Mouse (Mus musculus) thymus, adult 18-20 months (tissue): ENCODE data around the gene S1pr2.
"Not testable (repeated sequence)": the region's sequence is repeated elsewhere in the genome, so short reads cannot be mapped to it uniquely, and the experiment has no call there.

ENCODE experiments used
- DNase-seq, 2 experiments: peaks; one replicate each; pipeline ENCODE4 v3.0.0; 2022; ENCODE audit warnings: mixed read lengths in 2 of 2

Gene S1pr2

DNA sequence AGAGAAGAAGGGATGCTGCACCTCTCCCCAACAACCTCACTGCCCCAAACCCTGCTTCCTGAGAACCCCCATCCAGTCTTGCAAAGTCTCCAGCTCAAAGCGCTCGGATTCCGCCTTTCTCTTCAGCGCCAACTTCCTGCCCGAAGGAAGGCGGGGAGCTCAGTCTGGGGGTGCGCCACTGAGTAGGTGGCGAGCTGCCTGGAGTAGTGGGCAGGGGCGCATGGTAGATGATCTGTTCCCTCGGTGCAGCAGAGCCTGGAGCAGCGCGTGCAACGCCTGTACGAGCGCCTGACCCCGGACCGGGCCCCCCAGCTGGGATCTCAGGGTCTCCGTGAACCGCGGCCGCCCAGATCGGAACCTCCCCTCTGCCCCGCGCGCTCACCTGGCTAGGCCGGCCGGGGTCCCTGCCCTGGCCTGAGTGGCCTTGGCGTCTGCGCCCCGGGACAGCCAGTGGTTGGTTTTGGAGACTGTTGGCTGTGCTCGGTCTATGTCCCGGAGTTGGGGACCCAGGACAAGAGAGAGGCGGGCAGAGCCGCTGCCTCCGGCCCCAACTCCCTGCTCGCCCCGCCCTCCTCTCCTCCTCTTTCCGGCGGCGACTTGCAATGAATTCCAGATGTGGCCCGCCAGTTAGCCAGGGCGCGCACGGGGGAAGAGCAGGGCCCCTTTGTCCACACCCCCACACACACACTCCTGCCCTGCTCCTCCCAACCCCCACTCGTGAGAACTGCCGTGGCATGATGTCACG is at the start of gene S1pr2:
Gene S1pr2 (minus strand): TSS at position 566 of the 745 bp plus-strand sequence.
- DNase-seq, result peak; percentile 54 to 67

DNA sequence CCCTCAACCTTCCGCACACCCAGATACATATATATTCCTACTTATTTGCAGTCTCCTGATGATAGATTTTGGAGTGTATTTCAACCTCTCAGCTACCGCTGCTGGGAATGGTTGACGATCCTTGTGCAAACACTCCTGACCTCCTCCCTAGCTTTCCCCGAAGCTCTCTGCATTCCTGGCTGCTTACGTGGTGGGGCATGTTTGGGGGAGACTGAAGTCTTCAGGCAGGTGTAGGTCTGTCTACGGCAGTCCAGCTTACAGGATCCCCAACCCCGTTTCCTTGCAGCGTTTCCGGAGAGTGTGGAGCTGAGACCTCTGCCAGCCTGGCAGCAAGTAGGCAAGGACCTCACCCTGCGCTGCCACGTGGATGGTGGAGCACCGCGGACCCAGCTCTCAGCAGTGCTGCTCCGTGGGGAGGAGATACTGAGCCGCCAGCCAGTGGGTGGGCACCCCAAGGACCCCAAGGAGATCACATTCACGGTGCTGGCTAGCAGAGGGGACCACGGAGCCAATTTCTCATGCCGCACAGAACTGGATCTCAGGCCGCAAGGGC is 48.8 kb upstream of the S1pr2 start:
- no peak for DNase-seq

DNA sequence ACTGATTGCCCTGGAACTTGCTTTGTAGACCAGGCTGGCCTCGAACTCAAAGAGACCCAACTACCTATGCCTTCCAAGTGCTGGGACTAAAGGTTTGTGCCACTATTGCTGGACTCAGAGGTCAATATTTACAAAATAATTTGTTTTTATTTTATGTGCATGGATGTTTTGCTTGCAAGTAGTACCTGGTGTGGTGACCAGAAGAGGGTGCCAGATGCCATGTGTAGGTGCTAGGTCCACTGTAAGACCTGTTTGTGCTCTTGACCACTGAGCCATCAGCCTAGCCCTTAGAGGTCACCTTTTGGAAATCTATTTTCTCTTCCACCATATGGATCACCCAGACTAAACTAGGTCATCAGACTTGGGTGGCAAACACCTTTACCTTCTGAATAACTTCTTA is 46.1 kb upstream of the S1pr2 start:
- no peak for DNase-seq

DNA sequence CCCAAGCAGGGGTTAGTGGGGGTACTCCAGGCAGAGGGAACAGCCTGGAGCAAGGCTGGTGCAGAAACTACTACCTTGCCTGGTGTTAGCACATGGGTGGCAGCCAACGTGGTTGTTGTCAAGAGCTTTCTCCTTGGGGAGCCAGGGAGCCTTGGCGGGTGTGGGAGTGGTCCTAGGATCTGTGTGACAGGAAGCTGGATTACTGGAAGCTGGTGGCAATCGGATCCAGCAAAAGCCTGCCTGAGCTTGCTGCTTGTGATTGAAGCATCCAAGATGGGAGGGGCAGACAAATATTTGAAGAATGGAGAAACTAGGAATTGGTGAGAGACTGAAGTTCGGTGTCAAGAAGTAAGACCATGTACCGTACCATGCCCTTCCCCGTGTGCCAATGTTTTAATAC is 45.7 kb upstream of the S1pr2 start:
- DNase-seq, result no peak

DNA sequence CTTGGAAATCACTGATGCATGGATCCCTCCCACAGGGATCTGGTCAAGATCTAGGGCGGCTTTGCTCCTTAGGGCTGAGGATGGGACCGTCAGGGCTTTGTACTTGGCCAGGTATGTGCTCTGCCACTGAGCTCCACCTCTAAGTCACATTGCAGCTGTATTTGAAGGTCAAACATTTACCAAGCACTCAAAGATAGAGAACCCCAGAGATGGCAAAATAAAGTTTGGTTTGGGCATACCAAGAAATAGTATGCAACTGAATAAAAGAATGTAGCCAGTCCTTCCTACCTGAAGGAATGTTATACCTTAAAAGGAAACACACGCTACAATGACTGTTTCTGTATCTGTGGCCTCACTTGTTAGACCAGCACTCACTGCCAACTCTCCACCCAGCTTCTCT is 44.8 kb upstream of the S1pr2 start:
- DNase-seq, result no peak

DNA sequence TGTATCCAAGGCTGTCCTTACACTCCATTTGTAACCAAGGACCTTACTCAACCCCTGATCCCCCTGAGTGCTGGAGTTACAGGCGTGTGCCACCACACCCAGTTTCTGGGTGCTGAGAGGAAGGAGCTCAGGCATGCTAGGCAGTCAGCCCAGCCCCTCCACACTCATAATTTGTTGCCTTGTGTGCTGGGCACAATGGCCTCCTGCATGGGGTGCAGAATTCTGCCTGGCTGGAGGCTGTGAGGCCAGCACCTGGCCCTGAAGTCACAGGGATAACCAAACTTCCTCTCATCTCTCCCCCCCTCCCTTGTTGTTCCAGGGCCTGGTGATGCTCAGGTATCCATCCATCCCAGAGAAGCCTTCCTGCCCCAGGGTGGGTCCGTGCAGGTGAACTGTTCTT is 42.0 kb upstream of the S1pr2 start:
- DNase-seq, result no peak

DNA sequence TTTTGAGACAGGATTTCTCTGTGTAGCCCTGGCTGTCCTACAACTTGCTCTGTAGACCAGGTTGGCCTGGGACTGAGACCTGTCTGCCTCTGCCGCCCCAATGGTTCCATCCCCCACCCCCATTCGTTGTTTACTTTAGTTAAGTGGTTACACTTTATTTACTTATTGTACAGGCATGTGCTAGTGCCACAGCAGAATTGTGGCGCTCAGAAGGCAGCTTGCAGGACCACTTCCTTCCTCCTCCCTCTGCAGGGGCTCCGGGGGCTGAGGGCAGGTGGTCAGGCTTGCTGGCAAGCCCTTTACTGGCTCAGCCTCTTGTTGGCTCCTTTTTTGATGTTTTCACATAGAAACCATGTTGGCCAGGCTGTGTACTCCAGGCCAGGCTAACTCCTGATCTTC is 40.6 kb upstream of the S1pr2 start:
- DNase-seq, result peak in 1 of 2 experiments; percentile 35

DNA sequence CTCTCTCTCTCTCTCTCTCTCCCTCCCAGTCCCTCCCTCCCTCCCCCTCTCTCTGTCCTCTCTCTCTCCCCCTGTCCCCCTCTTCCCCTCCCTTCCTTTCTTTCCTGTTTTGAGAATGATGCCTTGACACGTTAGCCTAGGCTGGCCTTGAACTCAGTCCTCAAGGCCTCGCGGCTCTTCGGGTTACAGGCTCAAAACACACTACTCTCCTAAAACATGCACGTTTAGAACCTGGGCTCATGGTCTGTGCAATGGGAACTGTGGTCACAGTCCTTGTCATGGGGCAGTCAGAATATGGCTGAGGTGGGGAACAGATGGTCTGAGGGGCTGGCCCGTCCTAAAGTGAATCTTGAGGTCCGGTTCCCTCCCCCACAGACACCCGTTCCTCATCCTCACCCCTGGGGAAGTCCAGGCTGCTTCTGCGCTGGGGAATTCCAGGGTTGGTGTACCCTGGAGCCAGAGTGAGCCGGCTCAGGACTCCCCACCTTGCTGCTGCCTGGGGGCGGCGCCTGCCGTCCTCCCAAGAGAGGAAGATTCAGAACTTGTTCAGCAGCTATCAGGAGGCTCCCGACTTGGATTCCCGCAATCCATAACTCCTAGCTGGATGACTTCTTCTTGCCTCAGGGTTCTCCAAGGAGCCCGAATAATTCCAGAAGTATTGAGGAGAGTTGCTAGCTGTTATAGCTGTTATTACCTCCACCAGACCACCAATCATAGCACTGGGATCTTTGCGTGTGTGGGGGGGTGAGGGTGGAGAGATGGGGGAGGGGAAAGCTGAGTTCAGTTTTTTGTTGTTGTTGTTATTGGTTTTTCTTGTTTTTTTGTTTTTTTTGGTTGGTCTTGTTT is 40.0 kb upstream of the S1pr2 start:
- DNase-seq, result peak in 1 of 2 experiments; percentile 35

DNA sequence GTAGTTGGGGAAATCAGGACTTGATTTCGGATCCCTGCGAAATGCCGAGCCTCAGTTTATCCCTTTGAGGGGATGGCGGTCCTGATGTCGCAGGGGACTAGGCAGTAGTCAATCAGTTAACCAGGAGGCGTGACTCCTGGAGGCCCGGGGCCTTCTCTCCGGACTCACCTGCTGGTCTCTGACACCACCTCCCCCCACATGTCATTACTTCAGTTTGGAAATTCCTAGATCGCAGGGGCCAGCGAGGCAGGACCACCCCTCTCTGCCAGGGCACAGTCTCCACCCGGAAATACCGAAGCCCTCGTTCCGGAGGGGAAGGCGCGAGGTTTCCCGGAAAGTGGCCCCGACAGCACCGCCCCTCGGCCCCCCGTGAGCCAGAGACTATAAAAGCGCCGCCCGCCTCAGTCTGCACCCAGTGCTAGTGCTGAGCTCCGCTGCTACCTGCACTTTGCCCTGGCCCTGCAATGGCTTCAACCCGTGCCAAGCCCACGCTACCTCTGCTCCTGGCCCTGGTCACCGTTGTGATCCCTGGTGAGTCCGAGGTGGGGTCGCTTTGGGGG is 39.1 kb upstream of the S1pr2 start, which contains the start of gene Icam1:
Gene Icam1 (plus strand): TSS at position 415 of the 560 bp plus-strand sequence.
- peak; percentile 75 to 80 for DNase-seq

DNA sequence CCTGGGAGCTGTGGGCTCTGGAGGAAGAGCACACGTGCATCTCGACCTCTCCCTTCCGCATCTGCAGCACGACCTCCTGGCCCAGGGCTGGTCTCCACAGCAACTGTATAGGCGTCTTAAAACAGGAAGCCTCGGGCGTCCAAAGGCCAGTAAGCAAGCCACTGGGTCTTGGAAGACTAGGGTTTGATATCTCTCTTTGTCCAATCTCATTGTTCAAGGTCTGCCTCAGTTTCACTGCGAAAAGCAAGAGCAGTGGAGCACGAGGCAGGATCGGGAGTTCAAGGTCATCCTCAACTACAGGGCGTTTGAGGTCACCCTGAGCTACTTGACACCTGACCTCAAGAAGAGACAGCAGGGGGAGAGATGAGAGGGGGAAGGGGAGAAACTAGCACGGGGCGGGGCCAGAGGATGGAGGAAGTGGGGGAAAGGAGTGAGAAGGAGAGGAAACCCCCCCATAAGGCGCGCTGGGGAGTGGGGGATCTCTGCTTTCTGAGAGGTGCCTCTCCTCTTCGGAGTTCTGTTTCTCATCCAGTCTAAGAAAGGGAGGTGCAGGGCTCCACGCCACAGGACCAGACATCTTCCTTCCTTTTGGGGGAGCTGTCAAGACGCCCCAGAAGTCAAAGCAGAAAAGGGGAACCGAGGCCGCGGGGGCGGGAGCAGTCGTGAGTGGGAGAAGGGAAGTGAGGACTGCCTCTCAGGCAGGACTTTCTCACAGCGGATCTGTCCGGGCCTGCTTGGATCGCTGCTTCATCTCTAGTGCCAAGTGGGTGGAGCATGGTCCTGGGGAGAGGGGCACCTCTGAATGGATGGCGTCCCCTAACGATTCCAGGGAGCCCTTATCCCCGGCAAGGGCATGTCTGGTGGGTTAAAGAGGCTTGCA is 38.4 kb upstream of the S1pr2 start:
- DNase-seq, result peak; percentile 57 to 68

DNA sequence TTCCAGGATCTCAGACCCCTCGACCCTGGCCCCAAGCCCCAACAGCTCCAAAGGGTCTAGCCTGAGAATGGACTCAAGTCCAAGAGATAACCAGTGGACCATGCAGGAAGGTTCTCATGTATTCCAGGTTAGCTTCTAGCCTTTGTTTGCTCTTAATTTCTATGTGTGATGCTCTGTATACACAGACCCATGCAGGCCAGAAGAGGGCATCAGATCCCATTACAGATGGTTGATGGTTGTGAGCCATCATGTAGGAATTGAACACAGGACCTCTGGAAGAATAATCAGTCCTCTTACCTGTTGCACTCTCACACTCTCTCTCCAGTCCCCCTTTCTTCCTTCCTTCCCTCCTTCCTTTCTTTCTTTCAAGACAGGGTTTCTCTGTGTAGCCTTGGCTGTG is 35.8 kb upstream of the S1pr2 start:
- no peak for DNase-seq

DNA sequence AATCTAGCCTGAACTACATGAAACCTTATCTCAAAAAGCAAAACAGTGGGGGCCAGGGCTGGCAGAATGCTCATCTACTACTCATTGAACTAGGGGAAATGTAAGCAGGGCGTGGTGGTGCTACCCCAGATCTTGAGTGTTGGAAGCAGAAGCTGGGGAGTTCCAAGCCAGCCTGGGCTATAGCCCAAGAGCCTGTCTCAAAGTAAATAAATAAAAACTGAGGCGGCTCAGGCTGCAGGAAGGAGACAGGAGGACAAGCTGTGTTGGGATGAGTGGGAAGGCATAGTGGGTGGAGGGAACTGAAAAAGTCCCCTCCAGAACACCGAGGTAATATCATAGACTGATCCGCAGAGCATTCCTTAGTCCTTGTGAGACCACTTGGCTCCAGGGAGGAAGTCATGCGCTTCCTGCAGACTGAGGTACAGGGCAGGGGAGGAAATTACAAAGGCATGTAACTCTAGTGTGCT is 35.3 kb upstream of the S1pr2 start:
- DNase-seq, result no peak

DNA sequence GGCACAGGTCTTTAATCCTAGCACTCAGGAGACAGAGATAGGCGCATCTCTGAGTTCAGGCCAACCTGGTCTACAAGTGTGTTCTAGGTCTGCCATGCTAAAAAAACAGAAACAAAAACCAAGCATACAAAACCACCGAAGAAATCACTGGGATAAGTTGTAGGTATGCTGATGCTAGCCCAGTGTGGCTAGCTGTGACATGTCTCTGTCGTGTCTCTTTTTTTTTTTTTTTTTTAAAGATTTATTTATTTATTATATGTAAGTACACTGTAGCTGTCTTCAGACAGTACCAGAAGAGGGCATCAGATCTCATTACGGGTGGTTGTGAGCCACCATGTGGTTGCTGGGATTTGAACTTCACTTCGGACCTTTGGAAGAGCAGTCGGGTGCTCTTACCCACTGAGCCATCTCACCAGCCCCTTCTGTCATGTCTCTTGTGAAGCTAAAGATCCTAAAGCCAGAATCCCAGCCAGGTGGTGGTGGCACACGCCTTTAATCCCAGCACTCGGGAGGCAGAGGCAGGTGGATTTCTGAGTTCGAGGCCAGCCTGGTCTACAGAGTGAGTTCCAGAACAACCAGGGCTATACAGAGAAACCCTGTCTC is 34.5 kb upstream of the S1pr2 start:
- not testable (repeated sequence) for DNase-seq

DNA sequence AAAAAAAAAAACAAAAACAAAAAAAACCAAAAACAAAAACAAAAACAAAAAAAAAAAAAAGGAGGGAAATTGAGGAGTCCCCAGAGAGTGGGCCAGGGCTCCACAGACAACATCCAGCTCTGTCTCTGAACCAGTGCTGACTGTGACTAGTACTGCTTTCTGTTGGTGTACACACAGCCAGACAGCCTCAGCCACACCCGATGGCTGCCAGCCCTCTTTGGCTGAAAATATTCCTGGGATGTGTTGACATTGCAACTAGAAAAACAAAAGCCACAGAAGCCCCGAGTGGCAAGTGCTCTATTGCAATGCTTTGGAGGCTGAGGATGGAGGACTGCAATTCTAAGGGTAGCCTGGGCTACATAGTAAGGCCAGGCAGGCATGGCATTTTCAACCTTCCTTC is 33.8 kb upstream of the S1pr2 start:
- DNase-seq, result no peak

DNA sequence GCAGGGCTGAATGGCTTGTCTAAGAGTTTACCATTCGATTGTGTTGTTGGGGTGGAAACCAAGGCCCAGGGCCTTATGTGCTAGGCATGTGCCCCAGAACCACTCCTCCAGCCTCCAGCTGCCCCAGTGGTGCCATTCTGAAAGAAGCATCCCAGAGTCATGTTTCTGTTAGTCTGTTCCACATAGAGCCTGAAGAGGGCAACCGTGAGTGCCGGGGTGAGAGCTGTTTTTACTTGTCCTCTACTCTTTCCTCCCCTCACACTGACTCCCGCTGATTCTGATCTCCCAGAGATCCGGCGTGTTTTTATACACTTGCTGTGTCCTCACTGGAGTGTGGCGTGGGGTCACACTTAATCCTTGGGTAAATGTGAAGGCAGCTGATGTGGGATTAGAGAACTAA is 31.4 kb upstream of the S1pr2 start:
- DNase-seq, result no peak

DNA sequence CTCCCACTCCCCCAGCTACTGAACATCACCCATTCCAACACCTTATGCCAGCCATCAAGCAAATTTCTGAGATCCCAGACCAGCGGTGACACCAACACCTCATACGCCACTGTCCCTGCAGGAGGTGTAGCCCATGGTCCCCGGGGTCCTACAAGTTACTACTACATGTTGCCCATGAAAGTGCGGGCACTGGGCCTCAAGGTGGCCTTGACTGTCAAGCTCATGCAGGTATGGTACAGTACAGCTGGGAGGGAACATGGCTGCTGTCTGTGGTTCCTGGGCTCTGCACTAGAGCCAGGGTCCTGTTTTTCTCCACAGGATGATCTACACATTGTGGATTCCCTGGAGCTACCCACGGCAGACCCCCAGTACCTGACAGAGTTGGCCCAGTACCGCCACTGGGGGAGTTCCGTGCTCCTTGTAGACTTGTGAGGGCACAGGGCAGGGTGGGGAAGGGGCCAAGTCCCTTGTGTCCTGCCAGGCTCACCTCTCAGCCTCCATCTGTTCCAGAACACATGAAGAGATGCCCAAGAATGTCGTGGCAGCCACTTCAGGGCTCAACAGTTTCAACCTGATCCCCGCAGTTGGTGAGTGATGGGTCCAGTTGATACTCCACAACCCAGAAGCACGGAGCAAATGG is 30.9 kb upstream of the S1pr2 start:
- no peak for DNase-seq

DNA sequence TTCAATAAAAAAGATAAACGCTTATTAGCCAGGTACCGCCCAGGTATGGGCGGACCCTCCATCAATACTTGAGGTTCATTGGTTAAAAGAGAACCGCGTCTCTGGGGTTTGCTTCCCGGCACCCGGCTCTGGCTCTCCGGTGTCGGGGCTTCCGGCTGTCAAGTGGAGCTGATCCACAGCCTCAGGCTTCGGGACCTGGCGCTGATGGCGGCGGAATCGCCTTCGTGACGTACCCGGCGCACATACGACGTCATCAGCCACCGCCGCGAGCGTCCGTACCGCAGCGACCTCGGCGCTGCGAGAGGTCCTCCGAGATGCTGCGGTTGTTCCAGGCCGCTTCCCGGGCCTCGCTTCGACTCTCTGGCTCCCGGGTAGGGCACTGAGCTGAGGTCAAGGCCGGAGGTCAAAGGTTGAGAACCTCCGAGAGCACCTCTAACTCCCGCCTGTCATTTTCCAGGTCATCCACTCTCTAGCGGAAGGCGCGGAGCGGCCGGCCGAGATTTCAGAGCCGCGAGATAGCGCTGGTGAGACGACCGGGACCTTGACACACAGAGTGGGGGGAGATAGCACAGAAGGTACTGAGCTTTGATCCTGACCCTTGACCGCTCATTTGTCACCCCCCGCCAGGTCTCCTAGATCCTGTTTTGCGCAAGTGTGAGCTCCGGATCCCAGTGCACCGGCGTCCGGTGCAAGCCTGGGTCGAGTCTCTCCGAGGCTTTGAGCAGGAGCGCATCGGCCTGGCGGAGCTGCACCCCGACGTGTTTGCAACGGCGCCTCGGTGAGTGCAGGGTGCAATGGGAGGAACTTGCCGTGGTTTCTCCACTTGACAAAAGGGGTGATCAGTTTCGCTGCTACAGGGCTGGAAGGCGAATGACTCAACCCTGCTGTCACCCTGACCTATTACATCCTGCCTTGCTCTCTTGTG is 26.3 kb upstream of the S1pr2 start, which contains the start of gene Mrpl4:
Gene Mrpl4 (plus strand): TSS at position 112 of the 925 bp plus-strand sequence.
- peak; percentile 56 to 61 for DNase-seq

DNA sequence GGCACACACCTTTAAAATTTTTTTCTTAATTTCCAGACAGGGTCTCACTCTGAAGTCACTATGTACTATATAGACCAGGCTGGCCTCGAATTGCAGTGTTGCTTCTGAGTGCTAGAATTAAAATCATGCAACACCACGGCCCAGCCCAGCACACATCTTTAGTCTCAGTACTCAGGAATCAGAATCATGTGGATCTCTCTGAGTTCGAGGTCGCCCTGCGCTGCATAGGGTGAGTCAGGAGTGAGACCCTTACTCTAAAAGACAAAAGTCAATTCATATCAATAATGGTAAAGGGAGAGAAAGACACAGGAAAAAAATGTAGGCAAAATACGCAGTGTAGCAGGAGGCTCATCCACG is 25.7 kb upstream of the S1pr2 start:
- no peak for DNase-seq

DNA sequence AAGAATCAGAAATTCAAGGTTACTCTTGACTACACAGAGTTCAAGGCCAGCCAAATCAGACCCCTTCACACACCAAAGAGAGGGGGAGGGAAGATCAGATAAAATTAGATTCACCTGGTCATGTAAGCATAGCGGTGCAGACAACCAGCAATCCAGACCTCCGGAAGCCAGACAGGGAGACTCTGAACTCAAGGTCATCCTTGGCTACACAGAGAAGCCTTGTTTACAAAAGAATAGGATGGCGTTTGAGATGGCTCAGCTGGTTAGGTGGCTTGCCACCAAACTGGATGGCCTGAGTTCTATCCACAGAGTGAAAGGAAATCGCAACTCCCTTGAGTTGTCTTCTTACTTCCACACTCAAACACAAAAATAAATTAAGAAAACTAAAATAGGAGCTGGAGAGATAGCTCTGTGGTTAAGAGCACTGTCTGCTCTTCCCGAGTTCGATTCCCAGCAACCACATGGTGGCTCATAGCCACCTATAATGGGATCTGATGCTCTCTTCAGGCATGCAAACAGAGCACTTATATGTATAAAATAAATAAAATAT is 25.1 kb upstream of the S1pr2 start:
- DNase-seq, result no peak

DNA sequence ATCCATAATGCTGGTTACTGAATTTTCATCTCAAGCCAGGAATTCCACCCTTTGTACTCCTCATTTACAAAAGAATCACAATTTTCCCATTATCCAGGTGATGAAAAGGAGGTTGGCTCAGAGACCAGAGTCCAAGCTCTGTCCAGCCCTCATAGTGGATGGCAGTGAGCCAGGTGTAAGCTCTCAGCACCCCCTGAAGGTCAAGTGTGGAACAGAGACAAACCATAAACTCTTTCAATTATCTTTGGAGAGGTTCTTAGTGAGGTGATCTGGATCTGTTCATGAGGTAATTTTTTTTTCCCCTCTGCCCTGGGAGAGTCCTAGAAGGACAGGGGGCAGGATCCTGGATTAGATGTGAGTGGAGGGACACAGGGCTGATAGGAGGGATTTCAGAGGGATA is 24.2 kb upstream of the S1pr2 start:
- no peak for DNase-seq
